Mouse (Mus musculus) forebrain, embryonic 13.5 days (tissue): Measurements from ENCODE around the gene 2310011J03Rik. TPM values are rescaled to one million over a fixed set of nuclear protein-coding genes. Genes with fewer than 3 reads are reported as not detected.
"Not testable (repeated sequence)": the region's sequence is repeated elsewhere in the genome, so short reads cannot be mapped to it uniquely, and the experiment has no call there.

ENCODE experiments used
- ATAC-seq: fragments of 200-750 bp; cut with Nextera tagmentation; 2 replicates; pipeline ENCODE4 v1.8.0; 2017
- H3K27ac ChIP-seq: fragments of 300-500 bp; sonication (generic); 2 replicates; pipeline ENCODE4 v1.5.1; 2015; ENCODE audit warnings: inconsistent platforms, mild to moderate bottlenecking, moderate library complexity
- H3K27me3 ChIP-seq: fragments of 300-500 bp; sonication (generic); 2 replicates; pipeline ENCODE4 v1.6.1; 2015; ENCODE audit warnings: mild to moderate bottlenecking, inconsistent platforms
- H3K36me3 ChIP-seq: fragments of 300-500 bp; sonication (generic); 2 replicates; pipeline ENCODE4 v1.6.1; 2015; ENCODE audit warnings: mild to moderate bottlenecking, inconsistent platforms; ENCODE audit not compliant: poor library complexity, severe bottlenecking
- H3K4me1 ChIP-seq: fragments of 300-500 bp; sonication (generic); 2 replicates; pipeline ENCODE4 v1.6.1; 2015; ENCODE audit warnings: inconsistent platforms
- H3K4me2 ChIP-seq: fragments of 300-500 bp; sonication (generic); 2 replicates; pipeline ENCODE4 v1.6.1; 2015; ENCODE audit warnings: inconsistent platforms, mild to moderate bottlenecking, moderate library complexity
- H3K4me3 ChIP-seq: fragments of 300-500 bp; sonication (generic); 2 replicates; pipeline ENCODE4 v1.5.1; 2015; ENCODE audit warnings: mild to moderate bottlenecking, inconsistent platforms
- H3K9ac ChIP-seq: fragments of 300-500 bp; sonication (generic); 2 replicates; pipeline ENCODE4 v1.6.1; 2015; ENCODE audit warnings: mild to moderate bottlenecking, inconsistent platforms
- H3K9me3 ChIP-seq: fragments of 300-500 bp; sonication (generic); replicated peaks from 2 replicates; pipeline ENCODE4 v1.6.1; 2016; ENCODE audit warnings: inconsistent platforms
- WGBS: fragments of 180-500 bp; shearing (Covaris S2); methylation state at CpG from one replicate; pipeline ENCODE4 v1.1.7; 2015; 5-methylcytosine and 5-hydroxymethylcytosine counted together
- polyA plus RNA-seq: library from polyadenylated mRNA; unstranded; fragments of >200 nt; fragmentation: Nextera tagmentation; extraction: Ambion mirVana; gene quantifications from 2 replicates; pipeline ENCODE4 v1.2.1, GENCODE M21; 2015

2310011J03Rik gene
- polyA plus RNA-seq, 1 experiment from 2014 or later: 43.3 TPM

- H3K4me1 ChIP-seq: peaks cover 11% of the 10 kb centered on the region
- no peak overlapping the region for H3K4me3 ChIP-seq
- peak; percentile 80 for ATAC-seq
- no peak overlapping the region for H3K4me2 ChIP-seq
- no peak overlapping the region for H3K27ac ChIP-seq
- H3K9me3 ChIP-seq: no peaks in the 10 kb centered on the region
- no peaks in the 10 kb centered on the region for H3K36me3 ChIP-seq
- peaks cover 99% of the 10 kb centered on the region for H3K27me3 ChIP-seq
- H3K9ac ChIP-seq: no peak overlapping the region
- 5% methylated on average over 7 of the region's 7 CpGs for WGBS
Measured at GRCm38 (mm10) chr10:80350292-80350691, 30.0 kb upstream of the 2310011J03Rik start.

GRCm38 (mm10) chr10:80348981-80349380 is 28.6 kb upstream of the 2310011J03Rik start:
- Histone ChIP-seq H3K27ac (no peak overlapping the region), H3K4me1 (peaks cover 11% of the 10 kb centered on the region), H3K4me2 (0 out of 2 replicates have a peak overlapping the region, but pooled peaks have one; percentile 12), H3K27me3 (peaks cover 99% of the 10 kb centered on the region), H3K4me3 (no peak overlapping the region), H3K36me3 (no peaks in the 10 kb centered on the region), H3K9ac (no peak overlapping the region), H3K9me3 (no peaks in the 10 kb centered on the region)
- 13% methylated on average over 24 of the region's 26 CpGs for WGBS
- no peak for ATAC-seq

DNA sequence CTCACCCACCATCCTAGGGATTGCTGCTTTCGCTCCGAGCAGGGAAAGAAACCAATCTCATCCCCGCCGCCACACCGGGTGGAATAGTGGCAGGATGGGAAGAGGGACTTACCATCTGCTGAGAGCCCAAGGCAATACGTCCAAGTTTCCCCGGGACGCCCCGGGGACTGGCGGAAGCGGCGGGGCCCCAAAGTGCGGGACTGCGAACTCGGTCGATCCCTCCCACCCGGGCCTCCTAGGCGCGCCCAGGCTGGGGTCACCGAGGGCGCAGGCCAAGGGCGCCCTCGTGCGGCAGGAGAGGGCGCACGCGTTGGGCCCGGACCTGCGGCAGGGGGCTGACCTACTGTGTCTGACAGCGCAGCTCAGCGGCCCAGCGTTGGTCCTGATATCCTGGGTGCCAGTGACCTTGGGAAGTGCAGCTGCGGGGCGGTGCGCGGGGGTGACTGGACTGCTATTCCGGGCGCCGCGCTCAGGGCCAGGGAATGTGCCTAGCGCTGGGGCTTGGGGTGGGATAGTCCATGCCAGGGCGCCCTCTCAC is 28.0 kb upstream of the 2310011J03Rik start, which contains the start of gene Adamtsl5:
Gene Adamtsl5, minus strand, starts transcription at position 169 of the 538 bp plus-strand sequence.
- peak within 1 kb of the TSS; percentile 18 for H3K4me3 ChIP-seq
- 0 out of 2 replicates have a peak, but pooled peaks have one; percentile 11 for ATAC-seq

DNA sequence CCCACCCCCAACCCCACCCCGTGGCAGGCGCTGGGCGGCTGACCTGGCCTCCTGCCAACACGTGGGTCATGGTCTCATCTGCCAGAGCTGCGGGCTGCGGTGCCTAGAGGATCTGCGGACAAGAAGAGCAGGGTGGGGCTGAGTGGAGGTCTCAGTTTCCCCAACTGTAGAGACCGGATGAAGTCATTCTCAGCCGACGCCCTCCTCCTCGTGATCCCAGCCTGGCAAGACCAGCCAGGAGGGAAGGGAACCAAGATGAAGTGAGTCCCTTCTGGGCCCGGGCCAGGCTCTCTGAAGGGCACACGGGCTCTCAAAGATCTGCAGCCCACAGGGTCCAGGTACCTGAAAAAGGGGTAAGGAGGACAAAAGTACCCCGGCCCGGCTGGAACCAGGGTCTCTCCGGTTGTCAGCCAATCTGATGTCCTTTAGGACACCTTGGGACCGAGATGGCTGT is 27.2 kb upstream of the 2310011J03Rik start:
- Histone ChIP-seq H3K9ac (no peak overlapping the region), H3K36me3 (no peaks in the 10 kb centered on the region), H3K27me3 (peaks cover 99% of the 10 kb centered on the region), H3K4me3 (no peak overlapping the region), H3K27ac (no peak overlapping the region), H3K4me1 (peaks cover 23% of the 10 kb centered on the region), H3K9me3 (no peaks in the 10 kb centered on the region), H3K4me2 (no peak overlapping the region)
- no peak for ATAC-seq
- WGBS: 17% methylated on average over 17 of the region's 17 CpGs

More for the DNA sequence above, 28.0 kb upstream of the 2310011J03Rik start, which contains the start of gene Adamtsl5:
- Histone ChIP-seq H3K4me2 (peak within 1 kb of the TSS; percentile 41), H3K27me3 (peaks cover 99% of the 10 kb centered on the region), H3K36me3 (no peaks in the 10 kb centered on the region), H3K4me1 (peaks cover 15% of the 10 kb centered on the region), H3K9ac (0 out of 2 replicates have a peak within 1 kb of the TSS, but pooled peaks have one; percentile 21), H3K27ac (no peak within 1 kb of the TSS), H3K9me3 (no peaks in the 10 kb centered on the region)
- under 1% methylated on average over 34 of the region's 42 CpGs for WGBS

GRCm38 (mm10) chr10:80345929-80346328 is 25.6 kb upstream of the 2310011J03Rik start:
- H3K36me3 ChIP-seq, H3K27ac ChIP-seq, ATAC-seq, H3K4me3 ChIP-seq, H3K9me3 ChIP-seq, H3K9ac ChIP-seq, H3K4me2 ChIP-seq: not testable (repeated sequence)
- WGBS: 78% methylated on average over 6 of the region's 6 CpGs
- Histone ChIP-seq H3K4me1 (peaks cover 34% of the 10 kb centered on the region), H3K27me3 (peaks cover 99% of the 10 kb centered on the region)

DNA sequence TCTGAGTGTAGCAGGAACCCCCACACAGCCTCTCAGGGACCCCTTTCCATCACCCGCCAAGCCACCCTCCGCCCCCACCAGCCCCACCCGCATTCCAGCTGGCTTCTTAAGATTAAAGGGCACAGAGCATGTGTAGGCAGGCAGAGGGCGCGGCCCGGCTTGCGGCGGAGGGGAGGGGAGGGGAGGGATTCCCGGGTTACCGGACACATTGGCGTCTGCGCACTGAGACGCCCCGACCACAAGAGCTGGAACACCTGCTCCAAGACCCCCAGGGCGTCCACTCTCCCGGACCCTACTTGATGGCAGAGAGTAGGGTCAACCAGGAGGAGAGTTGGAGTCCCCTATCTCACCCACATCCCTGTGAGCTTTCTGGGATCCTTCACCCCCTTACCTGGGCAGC is 24.8 kb upstream of the 2310011J03Rik start:
- Histone ChIP-seq H3K4me2 (no peak overlapping the region), H3K4me3 (no peak overlapping the region), H3K27ac (no peak overlapping the region), H3K36me3 (no peaks in the 10 kb centered on the region), H3K4me1 (peaks cover 39% of the 10 kb centered on the region), H3K9me3 (no peaks in the 10 kb centered on the region), H3K27me3 (peaks cover 99% of the 10 kb centered on the region), H3K9ac (no peak overlapping the region)
- WGBS: 3% methylated on average over 13 of the region's 16 CpGs
- no peak for ATAC-seq

DNA sequence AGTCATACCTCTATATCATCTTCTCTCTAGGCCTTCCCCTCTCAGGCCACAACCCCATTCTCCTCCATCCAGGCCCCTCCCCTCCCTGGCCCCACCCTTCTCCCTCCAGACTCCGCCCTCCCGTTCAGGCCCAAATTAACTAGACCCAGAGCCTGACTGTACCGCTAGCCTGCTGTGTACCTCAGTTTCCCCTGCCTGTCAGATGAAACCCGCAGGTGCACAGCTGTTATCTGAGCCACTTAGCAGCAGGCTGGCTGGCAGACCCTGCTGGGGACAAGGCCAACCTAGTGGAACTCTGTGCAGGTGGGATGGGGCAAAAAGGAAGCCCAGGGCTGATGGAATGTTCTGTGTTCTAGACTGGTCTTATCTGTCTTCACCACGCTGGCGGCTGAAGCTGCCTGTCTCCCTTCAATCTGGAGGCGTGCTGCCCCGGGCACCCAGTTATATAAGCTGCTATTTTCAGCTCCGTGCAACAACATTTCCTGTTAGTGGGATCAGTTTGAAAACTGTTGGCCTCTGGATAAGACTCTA is 23.9 kb upstream of the 2310011J03Rik start:
- H3K4me1 ChIP-seq: peaks cover 39% of the 10 kb centered on the region
- H3K9me3 ChIP-seq: no peaks in the 10 kb centered on the region
- H3K27me3 ChIP-seq: peaks cover 97% of the 10 kb centered on the region
- H3K27ac ChIP-seq: no peak overlapping the region
- H3K9ac ChIP-seq: no peak overlapping the region
- no peak overlapping the region for H3K4me3 ChIP-seq
- no peaks in the 10 kb centered on the region for H3K36me3 ChIP-seq
- no peak for ATAC-seq
- no peak overlapping the region for H3K4me2 ChIP-seq
- 40% methylated on average over 9 of the region's 9 CpGs for WGBS

GRCm38 (mm10) chr10:80343425-80343895 is 23.1 kb upstream of the 2310011J03Rik start:
- Histone ChIP-seq H3K27me3 (peaks cover 90% of the 10 kb centered on the region), H3K4me1 (peaks cover 33% of the 10 kb centered on the region), H3K9ac (no peak overlapping the region), H3K4me2 (peak overlapping the region; percentile 53), H3K36me3 (no peaks in the 10 kb centered on the region), H3K4me3 (peak overlapping the region; percentile 30), H3K27ac (no peak overlapping the region), H3K9me3 (no peaks in the 10 kb centered on the region)
- ATAC-seq: peak; percentile 13; the same call in 1 of the 2 replicates
- WGBS: 31% methylated on average over 13 of the region's 13 CpGs

DNA sequence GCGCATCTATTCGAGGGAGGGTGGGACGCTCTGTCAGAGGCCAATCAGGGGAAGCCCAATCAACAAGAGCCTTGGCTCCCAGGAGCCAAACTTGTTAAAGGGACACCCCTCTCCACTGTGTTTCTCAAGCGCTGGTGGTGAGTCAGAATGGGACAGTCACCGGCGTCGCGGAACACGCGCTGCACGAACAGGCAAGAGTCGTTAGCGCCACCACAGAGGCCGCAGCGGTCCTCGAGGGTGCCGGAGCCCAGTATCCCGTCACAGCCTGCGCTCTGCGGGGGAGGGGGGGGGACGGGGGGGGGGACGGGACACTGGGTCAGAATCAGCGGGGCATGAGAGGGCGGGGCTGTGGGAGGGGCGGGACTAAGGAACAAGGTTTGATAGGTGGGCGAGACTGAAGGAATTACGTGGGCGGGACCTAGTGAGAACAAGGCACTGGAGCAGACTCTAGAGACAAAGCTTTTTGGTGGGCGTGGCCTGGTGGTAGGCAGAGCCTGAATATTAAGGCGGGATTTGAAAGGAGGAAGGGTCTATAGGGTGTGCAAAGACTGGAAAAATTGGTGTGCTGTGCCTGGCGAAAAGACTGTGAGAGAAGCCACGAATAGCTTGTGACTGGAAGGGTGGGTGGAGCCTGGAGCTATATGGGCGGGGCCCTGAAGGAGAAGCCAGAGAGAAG is 22.6 kb upstream of the 2310011J03Rik start:
- no peaks in the 10 kb centered on the region for H3K36me3 ChIP-seq
- H3K9me3 ChIP-seq: no peaks in the 10 kb centered on the region
- peaks cover 28% of the 10 kb centered on the region for H3K4me1 ChIP-seq
- peak overlapping the region; percentile 0; the same call in 1 of the 2 replicates for H3K9ac ChIP-seq
- H3K27ac ChIP-seq: no peak overlapping the region
- ATAC-seq: peak; percentile 75
- peak overlapping the region; percentile 53 for H3K4me2 ChIP-seq
- H3K4me3 ChIP-seq: peak overlapping the region; percentile 30
- peaks cover 84% of the 10 kb centered on the region for H3K27me3 ChIP-seq
- under 1% methylated on average over 28 of the region's 33 CpGs for WGBS

- Histone ChIP-seq H3K9me3 (no peaks in the 10 kb centered on the region), H3K4me2 (peak overlapping the region; percentile 53), H3K27ac (no peak overlapping the region), H3K27me3 (peaks cover 78% of the 10 kb centered on the region), H3K4me1 (peaks cover 28% of the 10 kb centered on the region), H3K9ac (peak overlapping the region; percentile 0; the same call in 1 of the 2 replicates), H3K4me3 (peak overlapping the region; percentile 30), H3K36me3 (no peaks in the 10 kb centered on the region)
- WGBS: 2% methylated on average over 26 of the region's 26 CpGs
- no peak for ATAC-seq
Measured at GRCm38 (mm10) chr10:80342305-80342748, 22.0 kb upstream of the 2310011J03Rik start.

- Histone ChIP-seq H3K9ac (peak overlapping the region; percentile 0; the same call in 1 of the 2 replicates), H3K4me2 (peak overlapping the region; percentile 53), H3K27ac (no peak overlapping the region), H3K36me3 (no peaks in the 10 kb centered on the region), H3K9me3 (no peaks in the 10 kb centered on the region), H3K27me3 (peaks cover 72% of the 10 kb centered on the region), H3K4me3 (peak overlapping the region; percentile 30), H3K4me1 (peaks cover 28% of the 10 kb centered on the region)
- ATAC-seq: no peak
- 2% methylated on average over 46 of the region's 47 CpGs for WGBS
Measured at GRCm38 (mm10) chr10:80341491-80342304, 21.4 kb upstream of the 2310011J03Rik start.
